Mouse (Mus musculus): ENCODE measurements around the gene Rere.

DNA sequence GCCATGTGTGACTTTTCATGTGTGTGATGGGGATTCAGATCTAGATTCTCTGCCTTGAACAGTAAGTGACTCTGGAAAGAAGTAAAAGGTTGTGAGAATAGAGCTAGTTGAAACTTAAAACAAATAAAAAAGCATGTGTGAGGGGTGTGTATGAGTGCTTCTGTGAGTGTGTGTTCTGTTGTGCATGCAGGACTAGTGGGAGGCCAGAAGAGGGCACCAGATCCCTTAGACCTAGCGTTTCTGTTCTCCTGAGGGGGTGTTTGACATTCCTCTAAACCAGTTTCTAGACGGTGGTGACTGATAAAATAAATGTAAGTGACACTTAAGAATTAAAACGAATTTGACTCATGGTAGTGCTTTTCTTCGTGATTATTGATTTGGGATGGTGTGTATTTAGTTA lies 46.0 kb downstream of the Rere start:
- no peak for TF ChIP-seq POLR2A (IDR thresholded peaks at IDR 0.05; ENCODE audit: insufficient read depth, low read depth, low read length)
- TF ChIP-seq CTCF (IDR thresholded peaks at IDR 0.05), result peak; percentile 29
- TF ChIP-seq EP300 (IDR thresholded peaks at IDR 0.05; ENCODE audit: insufficient read depth, low read depth, low read length), result no peak

Measured in heart, adult 2 months (tissue).